Mouse (Mus musculus): Measurements from ENCODE around the gene St7. TPM values are rescaled to one million over a fixed set of nuclear protein-coding genes. Genes with fewer than 3 reads are reported as not detected.

Gene St7
- polyA plus RNA-seq, 2 experiments, result 7.9 to 8.9 TPM

- Histone ChIP-seq H3K27ac (no peak overlapping the region), H3K9me3 (ENCODE audit: control insufficient read depth, low read length) (no peaks in the 10 kb centered on the region), H3K9ac (replicated peaks) (no peak overlapping the region), H3K4me3 (ENCODE audit: insufficient read depth in 1 of 2, low read depth in 2 of 2, low read length in 2 of 2) (no peak overlapping the region), H3K4me1 (replicated peaks; ENCODE audit: control insufficient read depth in 2 of 2, insufficient read depth in 2 of 2, low read length in 1 of 2) (peaks cover 0 to 4% of the 10 kb centered on the region in 2 experiments; a peak in 2 of 4 replicates), H3K4me2 (ENCODE audit: low read depth) (no peak overlapping the region), H3K27me3 (ENCODE audit: control insufficient read depth, insufficient read depth, low read length) (no peaks in the 10 kb centered on the region), H3K36me3 (replicated peaks; ENCODE audit: control insufficient read depth, insufficient read depth, low read depth) (no peaks in the 10 kb centered on the region)
- no peak for TF ChIP-seq CTCF (IDR thresholded peaks at IDR 0.05; ENCODE audit: low read depth)
- TF ChIP-seq EP300 (IDR thresholded peaks at IDR 0.05; ENCODE audit: low read depth), result no peak
- no peak for ATAC-seq (ENCODE audit: insufficient read depth)
- WGBS (ENCODE audit: insufficient replicate concordance), result 41% methylated on average over 3 of the region's 3 CpGs
- no peak for DNase-seq (ENCODE audit: low read depth in 3 of 3, low spot score in 3 of 3)
Measured at GRCm38 (mm10) chr6:17816865-17817435, 124.2 kb downstream of the St7 start.

DNA sequence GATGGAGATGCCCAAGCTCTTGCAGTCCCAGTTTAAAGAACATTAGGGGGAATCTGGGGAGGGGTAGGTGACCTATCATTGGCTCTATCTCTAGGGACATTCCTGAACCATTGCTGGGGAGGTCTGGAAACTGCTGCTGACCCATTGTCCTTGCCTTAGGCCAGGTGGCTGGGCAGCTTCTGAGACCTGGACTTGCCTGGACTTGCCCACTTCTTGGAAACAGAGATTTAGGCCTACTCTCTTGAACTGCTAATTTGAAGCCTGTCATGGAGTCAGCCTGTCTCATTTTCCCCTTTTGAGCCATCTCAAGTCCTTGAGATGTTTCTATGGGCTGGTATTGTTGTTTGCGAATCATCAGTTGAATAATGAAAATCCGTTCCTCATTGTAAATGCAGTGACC lies 130.9 kb downstream of the St7 start:
- Histone ChIP-seq H3K9ac (replicated peaks) (no peak overlapping the region), H3K27ac (no peak overlapping the region), H3K36me3 (replicated peaks; ENCODE audit: control insufficient read depth, insufficient read depth, low read depth) (no peaks in the 10 kb centered on the region), H3K4me2 (ENCODE audit: low read depth) (no peak overlapping the region), H3K4me1 (replicated peaks; ENCODE audit: control insufficient read depth in 2 of 2, insufficient read depth in 2 of 2, low read length in 1 of 2) (peaks cover 7% of the 10 kb centered on the region in 2 experiments; a peak in 3 of 4 replicates), H3K27me3 (ENCODE audit: control insufficient read depth, insufficient read depth, low read length) (no peaks in the 10 kb centered on the region), H3K4me3 (ENCODE audit: insufficient read depth in 1 of 2, low read depth in 2 of 2, low read length in 2 of 2) (no peak overlapping the region), H3K9me3 (ENCODE audit: control insufficient read depth, low read length) (no peaks in the 10 kb centered on the region)
- no peak for ATAC-seq (ENCODE audit: insufficient read depth)
- no peak for DNase-seq (ENCODE audit: low read depth in 3 of 3, low spot score in 3 of 3)
- WGBS (ENCODE audit: insufficient replicate concordance), result 77% methylated on average over 2 of the region's 2 CpGs
- TF ChIP-seq CTCF (IDR thresholded peaks at IDR 0.05; ENCODE audit: low read depth), result no peak

DNA sequence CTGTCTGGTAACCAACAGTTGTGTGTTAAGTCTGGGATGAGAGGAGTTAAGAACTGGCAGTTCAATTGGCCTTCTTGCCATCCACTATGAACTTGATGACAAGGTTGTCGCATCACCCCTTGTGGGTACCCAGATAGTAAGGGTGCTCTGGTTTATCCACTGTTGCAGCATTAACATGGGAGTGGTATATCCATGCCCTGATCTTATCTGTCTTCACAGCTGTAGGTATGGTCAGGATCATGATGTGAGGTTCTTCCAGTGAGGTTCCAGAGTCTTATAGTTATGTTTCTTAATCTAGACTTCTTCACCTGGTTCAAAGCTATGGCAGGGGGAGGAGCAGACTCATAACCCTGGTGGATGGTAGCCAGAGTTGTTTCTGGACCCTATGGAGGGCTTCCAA lies 132.0 kb downstream of the St7 start:
- Histone ChIP-seq H3K9me3 (ENCODE audit: control insufficient read depth, low read length) (no peaks in the 10 kb centered on the region), H3K27me3 (ENCODE audit: control insufficient read depth, insufficient read depth, low read length) (no peaks in the 10 kb centered on the region), H3K4me2 (ENCODE audit: low read depth) (no peak overlapping the region), H3K9ac (replicated peaks) (no peak overlapping the region), H3K36me3 (replicated peaks; ENCODE audit: control insufficient read depth, insufficient read depth, low read depth) (no peaks in the 10 kb centered on the region), H3K27ac (no peak overlapping the region), H3K4me1 (replicated peaks; ENCODE audit: control insufficient read depth in 2 of 2, insufficient read depth in 2 of 2, low read length in 1 of 2) (peaks cover 7% of the 10 kb centered on the region in 2 experiments; a peak in 3 of 4 replicates), H3K4me3 (ENCODE audit: insufficient read depth in 1 of 2, low read depth in 2 of 2, low read length in 2 of 2) (no peak overlapping the region)
- ATAC-seq (ENCODE audit: insufficient read depth) (peak; percentile 83), DNase-seq (ENCODE audit: low read depth in 3 of 3, low spot score in 3 of 3) (peak in 1 of 3 experiments; percentile 14)
- 53% methylated on average over 1 of the region's 1 CpGs for WGBS (ENCODE audit: insufficient replicate concordance)
- TF ChIP-seq EP300 (IDR thresholded peaks at IDR 0.05; ENCODE audit: low read depth) (peak; percentile 58; the same call in 1 of the 2 replicates), CTCF (IDR thresholded peaks at IDR 0.05; ENCODE audit: low read depth) (no peak)

DNA sequence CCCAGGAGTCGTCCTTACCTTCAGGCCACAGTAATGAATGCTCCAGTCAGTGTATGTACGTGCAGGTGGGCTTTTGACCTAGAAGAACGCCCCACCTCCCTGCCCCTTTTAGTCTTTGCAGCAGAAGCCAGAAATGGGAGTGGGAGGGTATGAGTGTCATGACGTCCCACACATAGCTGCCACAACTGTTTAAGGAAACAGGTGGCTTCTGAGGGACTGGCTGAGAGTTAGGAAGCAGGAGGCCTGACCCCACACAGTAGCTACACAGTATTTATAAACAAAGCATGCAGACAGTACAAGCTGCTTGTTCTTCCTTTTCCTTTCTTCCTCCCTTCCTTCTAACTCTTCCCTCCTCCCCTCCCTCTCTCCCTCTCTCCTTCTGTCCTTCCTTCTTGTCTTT lies 135.6 kb downstream of the St7 start:
- Histone ChIP-seq H3K4me3 (ENCODE audit: insufficient read depth in 1 of 2, low read depth in 2 of 2, low read length in 2 of 2) (no peak overlapping the region), H3K4me1 (replicated peaks; ENCODE audit: control insufficient read depth in 2 of 2, insufficient read depth in 2 of 2, low read length in 1 of 2) (peaks cover 7 to 8% of the 10 kb centered on the region in 2 experiments; a peak in 3 of 4 replicates), H3K4me2 (ENCODE audit: low read depth) (no peak overlapping the region), H3K36me3 (replicated peaks; ENCODE audit: control insufficient read depth, insufficient read depth, low read depth) (no peaks in the 10 kb centered on the region), H3K27ac (no peak overlapping the region), H3K9me3 (ENCODE audit: control insufficient read depth, low read length) (no peaks in the 10 kb centered on the region), H3K27me3 (ENCODE audit: control insufficient read depth, insufficient read depth, low read length) (no peaks in the 10 kb centered on the region), H3K9ac (replicated peaks) (no peak overlapping the region)
- no peak for ATAC-seq (ENCODE audit: insufficient read depth)
- DNase-seq (ENCODE audit: low read depth in 3 of 3, low spot score in 3 of 3), result no peak
- TF ChIP-seq CTCF (IDR thresholded peaks at IDR 0.05; ENCODE audit: low read depth), result no peak
- TF ChIP-seq EP300 (IDR thresholded peaks at IDR 0.05; ENCODE audit: low read depth), result no peak
- 64% methylated on average over 4 of the region's 4 CpGs for WGBS (ENCODE audit: insufficient replicate concordance)

DNA sequence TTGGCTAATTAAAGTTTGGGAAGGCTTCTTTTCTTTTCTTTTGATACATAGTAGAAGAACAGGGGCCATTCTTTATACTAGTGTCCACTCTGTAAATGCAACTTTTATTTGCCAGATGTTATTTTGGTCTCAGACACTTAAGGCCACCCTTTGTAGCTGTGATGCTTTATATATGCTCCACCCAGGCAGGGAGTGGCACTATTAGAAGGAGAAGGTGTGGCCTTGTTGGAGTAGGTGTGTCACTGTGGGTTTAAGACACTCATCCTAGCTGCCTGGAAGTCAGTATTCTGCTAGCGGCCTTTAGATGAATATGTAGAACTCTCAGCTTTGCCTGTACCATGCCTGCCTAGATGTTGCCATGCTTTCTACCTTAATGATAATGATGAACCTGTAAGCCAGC lies 137.2 kb downstream of the St7 start:
- no peak for ATAC-seq (ENCODE audit: insufficient read depth)
- TF ChIP-seq EP300 (IDR thresholded peaks at IDR 0.05; ENCODE audit: low read depth) (no peak), CTCF (IDR thresholded peaks at IDR 0.05; ENCODE audit: low read depth) (no peak)

More for the DNA sequence above, 137.2 kb downstream of the St7 start:
- Histone ChIP-seq H3K4me1 (replicated peaks; ENCODE audit: control insufficient read depth in 2 of 2, insufficient read depth in 2 of 2, low read length in 1 of 2) (peaks cover 0 to 2% of the 10 kb centered on the region in 2 experiments; a peak in 1 of 4 replicates), H3K36me3 (replicated peaks; ENCODE audit: control insufficient read depth, insufficient read depth, low read depth) (no peaks in the 10 kb centered on the region), H3K9me3 (ENCODE audit: control insufficient read depth, low read length) (no peaks in the 10 kb centered on the region), H3K27me3 (ENCODE audit: control insufficient read depth, insufficient read depth, low read length) (no peaks in the 10 kb centered on the region), H3K9ac (replicated peaks) (no peak overlapping the region), H3K4me2 (ENCODE audit: low read depth) (no peak overlapping the region), H3K4me3 (ENCODE audit: insufficient read depth in 1 of 2, low read depth in 2 of 2, low read length in 2 of 2) (no peak overlapping the region), H3K27ac (no peak overlapping the region)
- WGBS (ENCODE audit: insufficient replicate concordance), result 74% methylated on average over 1 of the region's 1 CpGs
- peak in 1 of 3 experiments; percentile 7 for DNase-seq (ENCODE audit: low read depth in 3 of 3, low spot score in 3 of 3)
